Mouse (Mus musculus): ENCODE results near the gene Plau. TPM values are rescaled to one million over a fixed set of nuclear protein-coding genes. Genes with fewer than 3 reads are reported as not detected.
A peak's percentile ranks its signal among the peaks of the same experiment; 100 is the strongest.

Plau gene
- total RNA-seq, 2 experiments from 2014 or later: 4.2 to 9.1 TPM

GRCm38 (mm10) chr14:20841526-20841925, 5.1 kb downstream of the Plau start:
- ATAC-seq (replicated peaks; ENCODE audit: poor library complexity, severe bottlenecking): no peak

DNA sequence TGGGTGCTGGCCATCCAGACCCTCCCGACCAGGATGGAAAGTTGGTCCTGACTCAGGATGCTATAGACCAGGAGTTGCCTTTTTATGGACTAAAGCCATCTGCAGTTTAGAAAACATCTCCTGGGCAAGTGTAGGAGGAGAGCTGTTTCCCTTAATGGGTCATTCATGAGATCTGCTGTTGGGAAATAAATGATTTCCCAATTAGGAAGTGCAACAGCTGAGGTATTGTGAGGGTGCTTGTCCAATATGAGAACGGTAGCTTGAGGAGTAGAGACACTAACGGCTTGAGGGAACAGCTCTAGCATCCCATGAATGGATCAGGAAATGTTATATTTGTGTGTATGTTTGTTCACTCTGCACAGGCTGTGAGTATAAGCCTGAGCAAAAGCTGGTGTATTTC, 6.2 kb downstream of the Plau start:
- peak; percentile 69 for ATAC-seq (replicated peaks; ENCODE audit: poor library complexity, severe bottlenecking)

- no peak for ATAC-seq (replicated peaks; ENCODE audit: poor library complexity, severe bottlenecking)
These were observed 7.7 kb downstream of the Plau start for GRCm38 (mm10) chr14:20844126-20844525.

- peak; percentile 49 for ATAC-seq (replicated peaks; ENCODE audit: poor library complexity, severe bottlenecking)
These were observed 8.5 kb downstream of the Plau start for GRCm38 (mm10) chr14:20844671-20845576.

DNA sequence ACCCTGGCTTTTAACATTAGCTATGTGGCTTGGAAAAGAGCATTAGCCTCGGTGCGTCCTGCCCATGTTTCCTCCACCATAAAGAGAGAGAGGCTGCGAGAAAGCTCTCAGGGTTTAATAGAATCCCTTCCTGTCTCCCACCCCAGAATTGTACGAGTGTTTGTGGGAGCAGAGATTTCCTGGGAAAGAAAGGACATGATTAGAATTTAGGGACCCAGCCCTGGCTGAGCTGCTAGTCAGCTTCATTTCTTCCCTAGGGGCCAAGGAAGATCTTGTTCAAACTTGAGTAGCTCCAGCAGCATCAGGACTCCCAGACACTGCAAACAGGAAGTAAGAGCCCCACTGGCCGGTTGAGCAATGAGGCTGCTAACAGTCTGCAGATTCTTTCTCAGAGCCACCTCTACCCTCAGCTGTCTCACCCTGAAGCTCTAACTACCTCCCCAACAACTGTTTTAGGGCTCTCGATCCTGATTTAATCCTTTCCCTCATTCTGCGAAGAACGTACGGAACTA, 9.2 kb downstream of the Plau start:
- peak; percentile 77 for ATAC-seq (replicated peaks; ENCODE audit: poor library complexity, severe bottlenecking)

DNA sequence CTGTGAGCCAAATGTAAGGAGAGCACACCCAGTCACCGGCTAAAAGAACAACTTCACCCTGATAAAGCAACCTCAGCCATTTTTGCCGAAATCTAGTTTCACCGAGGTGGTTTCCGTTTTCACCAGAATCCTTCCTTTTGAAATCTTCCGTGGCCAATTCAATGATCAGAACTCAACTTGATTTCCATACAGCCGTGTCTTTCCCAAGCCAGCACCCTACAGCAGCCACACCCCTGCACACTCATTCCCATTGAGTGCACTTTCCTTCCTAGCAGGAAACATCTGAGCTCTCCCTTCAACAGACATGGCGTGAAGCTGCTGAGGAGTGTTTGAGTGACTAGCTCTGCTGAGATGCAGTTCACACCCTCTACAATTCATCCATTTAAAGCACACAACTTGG, 9.8 kb downstream of the Plau start:
- peak; percentile 37 for ATAC-seq (replicated peaks; ENCODE audit: poor library complexity, severe bottlenecking)

- ATAC-seq (replicated peaks; ENCODE audit: poor library complexity, severe bottlenecking): peak; percentile 18; the same call in 1 of the 2 replicates
These were observed 11.2 kb downstream of the Plau start for GRCm38 (mm10) chr14:20847637-20848129.

GRCm38 (mm10) chr14:20849753-20850152, 13.3 kb downstream of the Plau start:
- ATAC-seq (replicated peaks; ENCODE audit: poor library complexity, severe bottlenecking): no peak

DNA sequence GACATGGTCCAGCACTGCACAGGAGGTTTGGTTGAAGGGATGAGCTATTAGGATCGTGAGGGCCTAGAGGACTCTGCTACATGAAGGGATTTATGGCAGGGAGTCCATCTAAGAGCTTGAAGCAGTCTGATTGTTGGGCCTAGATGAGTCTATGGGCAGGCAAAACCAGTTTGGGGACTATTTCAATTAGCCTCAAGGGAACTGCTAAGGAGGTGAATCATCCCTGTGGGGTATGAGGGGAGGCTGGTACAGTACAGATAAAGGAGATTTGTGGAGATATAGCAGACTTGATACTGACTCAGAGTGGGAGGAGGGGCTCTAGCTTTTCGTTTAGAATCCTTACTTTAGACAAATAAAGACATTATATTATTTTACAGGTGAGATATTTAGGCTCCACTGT, 14.0 kb downstream of the Plau start:
- ATAC-seq (replicated peaks; ENCODE audit: poor library complexity, severe bottlenecking): no peak

GRCm38 (mm10) chr14:20851776-20852175, 15.3 kb downstream of the Plau start:
- no peak for ATAC-seq (replicated peaks; ENCODE audit: poor library complexity, severe bottlenecking)

DNA sequence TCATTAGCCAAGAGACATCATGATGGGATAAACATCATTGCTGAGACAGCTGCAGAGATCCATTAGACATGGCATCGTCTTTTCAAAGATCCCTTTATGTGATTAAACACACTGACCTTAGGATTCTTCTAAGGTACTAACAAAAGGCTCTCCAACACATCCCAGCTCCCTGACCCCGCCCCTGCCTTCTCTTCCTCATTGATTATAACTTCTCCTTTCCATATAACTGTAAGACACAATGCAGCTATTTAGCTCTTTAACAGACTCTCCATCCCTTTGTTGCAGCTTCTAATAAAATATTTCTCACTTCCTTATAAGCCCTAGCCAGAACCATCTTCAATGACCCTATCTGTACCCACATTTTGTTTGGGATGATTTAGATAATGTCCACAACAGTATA, 24.7 kb downstream of the Plau start:
- ATAC-seq (replicated peaks; ENCODE audit: poor library complexity, severe bottlenecking): peak; percentile 83

- ATAC-seq (replicated peaks; ENCODE audit: poor library complexity, severe bottlenecking): peak; percentile 80
These were observed 25.1 kb downstream of the Plau start for GRCm38 (mm10) chr14:20861559-20861958.

DNA sequence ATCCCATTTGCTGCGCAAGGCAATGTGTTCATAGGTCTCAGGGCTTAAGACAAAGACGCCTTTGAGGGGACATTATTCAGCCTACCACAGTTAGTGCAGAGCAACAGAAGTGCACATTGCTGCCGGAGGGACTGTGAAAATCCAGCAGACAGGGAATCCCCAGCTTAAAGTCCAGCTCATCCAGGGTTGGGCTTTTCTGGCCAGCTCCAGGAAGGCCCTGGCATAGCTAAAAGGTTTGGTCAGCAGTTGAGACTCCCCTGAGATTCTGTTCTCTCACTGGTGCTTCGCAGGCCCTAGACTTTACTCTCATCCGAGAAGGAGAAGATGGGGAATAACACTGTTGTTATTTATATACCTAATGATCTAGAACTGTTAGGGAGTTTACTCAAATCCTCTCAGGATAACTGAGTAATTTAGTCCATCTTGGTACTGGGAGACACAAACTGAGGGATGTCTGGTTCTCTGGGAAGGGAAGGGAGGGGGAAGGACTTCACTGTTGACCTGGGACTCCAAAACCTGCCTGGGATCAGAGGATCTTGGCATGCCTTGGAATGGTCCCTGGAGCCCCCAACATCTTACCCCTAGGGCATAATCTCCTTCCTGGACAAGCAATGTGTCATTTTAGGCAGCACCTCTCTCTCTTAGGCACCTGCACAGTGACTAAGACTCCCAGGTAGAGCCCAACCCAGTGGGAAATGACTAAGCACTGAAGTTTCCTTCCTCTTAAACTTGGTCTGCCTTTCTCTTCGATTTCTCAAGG, 27.0 kb downstream of the Plau start:
- ATAC-seq (replicated peaks; ENCODE audit: poor library complexity, severe bottlenecking): no peak

DNA sequence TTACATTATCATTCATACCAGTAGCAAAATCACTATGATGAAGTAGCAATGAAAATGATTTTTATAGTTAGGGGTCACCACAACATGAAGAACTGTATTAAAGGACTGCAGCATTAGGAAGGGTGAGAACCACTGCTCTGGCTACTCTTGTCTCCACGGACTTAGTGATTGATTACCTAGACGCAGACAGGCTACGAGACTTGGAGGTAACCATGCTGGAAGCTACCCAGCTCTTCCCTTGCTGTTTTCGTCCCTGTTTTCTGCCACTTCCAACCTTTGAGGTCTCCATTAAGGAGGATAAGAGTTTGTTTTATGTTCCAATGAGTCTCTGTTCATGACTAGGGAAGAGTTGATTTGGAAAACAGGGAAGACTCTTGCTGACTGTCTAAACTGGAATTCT, 27.7 kb downstream of the Plau start:
- no peak for ATAC-seq (replicated peaks; ENCODE audit: poor library complexity, severe bottlenecking)

GRCm38 (mm10) chr14:20865604-20866003, 29.1 kb downstream of the Plau start:
- no peak for ATAC-seq (replicated peaks; ENCODE audit: poor library complexity, severe bottlenecking)

DNA sequence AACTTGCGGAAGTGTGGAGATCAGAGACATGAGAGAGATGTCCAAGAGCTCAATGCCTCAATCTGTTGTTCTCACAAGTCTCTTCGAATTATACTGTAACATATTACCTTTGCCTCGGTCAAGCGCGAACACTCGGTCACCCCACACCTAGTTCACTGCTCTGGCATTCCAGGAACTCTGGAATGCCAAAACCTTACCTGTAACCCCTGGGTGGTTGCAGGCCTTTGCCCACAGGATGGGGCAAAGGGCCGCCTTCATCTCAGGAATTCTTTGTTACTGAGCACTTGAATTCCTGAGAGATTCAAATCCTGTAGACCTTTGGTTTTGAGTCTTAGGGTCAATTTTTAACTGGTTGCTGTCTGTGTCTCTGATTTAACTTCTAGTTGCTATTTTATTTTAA, 29.9 kb downstream of the Plau start:
- no peak for ATAC-seq (replicated peaks; ENCODE audit: poor library complexity, severe bottlenecking)

- no peak for ATAC-seq (replicated peaks; ENCODE audit: poor library complexity, severe bottlenecking)
These were observed 33.6 kb downstream of the Plau start for GRCm38 (mm10) chr14:20870110-20870509.

GRCm38 (mm10) chr14:20871495-20871894, 35.0 kb downstream of the Plau start:
- ATAC-seq (replicated peaks; ENCODE audit: poor library complexity, severe bottlenecking): no peak

- peak; percentile 93 for ATAC-seq (replicated peaks; ENCODE audit: poor library complexity, severe bottlenecking)
These were observed 36.8 kb downstream of the Plau start for GRCm38 (mm10) chr14:20873307-20873706.

DNA sequence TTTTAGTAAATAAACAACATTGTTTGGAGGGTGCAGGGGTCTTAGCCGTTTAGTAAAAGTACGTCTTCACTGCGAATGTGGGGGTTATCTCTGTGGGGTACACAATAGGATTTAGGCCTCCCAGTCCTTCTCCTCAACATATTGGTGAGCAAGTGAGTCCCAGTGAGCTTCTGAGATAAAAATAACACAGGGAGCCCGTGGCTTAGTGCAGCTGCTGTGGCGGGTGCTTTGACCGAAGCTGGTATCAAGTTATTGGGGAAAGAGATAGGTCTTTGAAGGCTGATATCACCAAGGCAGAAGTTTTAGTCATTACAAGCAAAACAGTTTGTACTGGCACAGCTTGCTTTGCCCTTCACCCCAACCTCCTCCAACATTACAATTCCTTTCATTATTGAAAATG, 37.5 kb downstream of the Plau start:
- ATAC-seq (replicated peaks; ENCODE audit: poor library complexity, severe bottlenecking): no peak

DNA sequence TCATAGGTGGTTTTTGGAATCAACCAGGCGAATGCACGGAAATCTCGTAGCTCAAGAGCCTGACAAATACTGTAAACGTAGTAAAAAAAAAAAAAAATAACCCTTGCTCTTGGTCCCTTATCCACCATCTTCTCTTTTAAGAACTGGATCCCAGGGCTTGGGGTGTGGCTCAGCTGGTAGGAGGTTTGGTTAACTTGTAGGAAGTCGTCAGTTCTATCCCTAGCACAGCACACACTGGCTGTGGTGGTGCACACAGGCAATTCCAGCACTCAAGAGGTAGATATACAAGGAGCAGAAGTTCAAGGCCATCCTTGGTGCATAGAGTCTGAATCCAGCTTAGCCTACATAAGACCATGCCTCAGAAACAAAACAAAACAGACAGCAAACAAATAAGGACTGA, 48.2 kb downstream of the Plau start:
- 0 out of 2 replicates have a peak, but pooled peaks have one; percentile 7 for ATAC-seq (replicated peaks; ENCODE audit: poor library complexity, severe bottlenecking)
